Mouse (Mus musculus): ENCODE data around the gene Gm4869.

DNA sequence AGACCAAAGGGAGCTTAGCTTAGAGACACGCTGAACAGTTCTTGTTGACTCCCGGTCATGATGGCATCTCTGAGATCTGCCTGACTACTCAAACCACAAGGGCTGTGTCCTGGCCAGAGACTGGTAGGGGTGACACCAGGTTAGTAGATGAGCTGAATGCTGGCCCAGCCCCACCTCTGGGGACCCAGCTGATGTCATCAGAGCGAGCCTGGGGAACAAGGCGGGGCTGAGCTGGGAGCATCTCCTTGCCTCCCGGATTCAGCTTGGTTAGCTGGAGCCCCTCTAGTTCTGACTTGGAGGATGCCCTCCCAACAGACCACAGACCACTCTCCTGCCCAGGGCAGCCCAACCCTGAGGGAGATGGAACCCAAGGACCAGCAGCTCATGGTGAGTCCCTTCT lies at the start of gene Gm4869:
- TF ChIP-seq CTCF (IDR thresholded peaks at IDR 0.05; ENCODE audit: insufficient read depth, low read length) (no peak), POLR2A (IDR thresholded peaks at IDR 0.05; ENCODE audit: borderline replicate concordance, extremely low read depth, low read depth, low read length) (no peak)
